Mouse (Mus musculus) adipocyte (in vitro differentiated cells): Measurements from ENCODE around the gene Tmem169.
"Not testable (repeated sequence)": the region's sequence is repeated elsewhere in the genome, so short reads cannot be mapped to it uniquely, and the experiment has no call there.

Source experiments
- DNase-seq: peaks from one replicate; pipeline ENCODE4 v3.0.0-alpha.2; 2016; ENCODE audit warnings: low spot score

The Tmem169 gene

DNA sequence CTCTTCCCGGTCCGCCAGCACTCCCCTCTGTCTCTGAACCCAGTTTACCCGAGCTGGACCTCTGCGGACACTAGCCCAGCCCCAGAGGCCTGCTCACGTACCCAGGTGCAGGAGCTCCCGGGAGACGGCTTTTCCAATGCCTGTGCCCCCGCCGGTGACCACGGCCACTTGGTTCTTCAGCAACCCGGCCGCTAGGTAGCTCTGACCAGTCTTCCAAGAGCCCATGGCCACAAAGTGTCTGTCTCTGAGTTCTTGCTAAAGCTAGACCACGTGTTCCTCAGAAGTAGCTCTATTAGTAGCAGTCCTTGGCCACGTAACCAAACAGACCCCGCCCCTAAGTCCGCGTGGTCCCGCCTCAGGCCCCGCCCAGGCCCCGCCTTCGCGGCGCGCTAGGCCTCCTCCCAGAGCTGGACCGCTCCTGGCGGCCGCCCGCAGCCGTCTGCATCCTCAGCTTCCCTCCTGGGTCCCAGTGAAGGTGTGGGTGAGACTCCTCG, at the start of gene Tmem169, which contains the start of gene Pecr:
Tmem169 (plus strand) TSS at position 378 of the 494 bp plus-strand sequence.
Pecr (minus strand) TSS at position 323 of the 494 bp plus-strand sequence.
- peak; percentile 92 for DNase-seq

DNA sequence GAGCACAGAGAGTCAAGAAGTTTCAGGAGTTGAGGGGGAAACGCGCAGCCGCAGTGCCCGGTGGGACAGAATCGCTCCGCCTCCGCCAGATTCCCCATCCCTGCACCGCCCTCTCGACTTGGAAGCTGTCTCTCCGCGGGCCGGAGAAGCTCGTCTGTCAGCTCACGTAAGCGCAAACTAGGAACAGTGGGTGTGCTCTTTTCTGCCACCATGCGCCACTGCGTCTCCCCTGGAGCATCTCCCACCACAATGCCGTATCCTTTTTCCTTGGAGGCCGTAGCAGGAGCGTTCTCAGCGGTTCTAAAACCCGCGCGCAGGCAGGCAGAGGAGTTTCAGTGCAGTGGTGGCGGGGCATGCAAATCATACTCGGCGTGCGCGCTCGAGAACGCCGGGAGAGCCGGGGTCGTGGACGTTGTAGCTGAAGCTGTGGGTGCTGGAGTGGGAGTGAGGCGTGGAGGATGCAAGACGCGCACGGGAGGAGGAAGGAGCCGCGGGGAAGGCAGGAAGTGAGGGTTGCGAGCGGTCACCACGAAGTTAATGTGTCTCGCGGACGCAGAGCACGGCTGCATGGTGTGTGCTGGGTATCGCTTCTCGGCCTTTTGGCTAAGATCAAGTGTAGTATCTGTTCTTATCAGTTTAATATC, 47.7 kb upstream of the Tmem169 start:
- DNase-seq: not testable (repeated sequence)

DNA sequence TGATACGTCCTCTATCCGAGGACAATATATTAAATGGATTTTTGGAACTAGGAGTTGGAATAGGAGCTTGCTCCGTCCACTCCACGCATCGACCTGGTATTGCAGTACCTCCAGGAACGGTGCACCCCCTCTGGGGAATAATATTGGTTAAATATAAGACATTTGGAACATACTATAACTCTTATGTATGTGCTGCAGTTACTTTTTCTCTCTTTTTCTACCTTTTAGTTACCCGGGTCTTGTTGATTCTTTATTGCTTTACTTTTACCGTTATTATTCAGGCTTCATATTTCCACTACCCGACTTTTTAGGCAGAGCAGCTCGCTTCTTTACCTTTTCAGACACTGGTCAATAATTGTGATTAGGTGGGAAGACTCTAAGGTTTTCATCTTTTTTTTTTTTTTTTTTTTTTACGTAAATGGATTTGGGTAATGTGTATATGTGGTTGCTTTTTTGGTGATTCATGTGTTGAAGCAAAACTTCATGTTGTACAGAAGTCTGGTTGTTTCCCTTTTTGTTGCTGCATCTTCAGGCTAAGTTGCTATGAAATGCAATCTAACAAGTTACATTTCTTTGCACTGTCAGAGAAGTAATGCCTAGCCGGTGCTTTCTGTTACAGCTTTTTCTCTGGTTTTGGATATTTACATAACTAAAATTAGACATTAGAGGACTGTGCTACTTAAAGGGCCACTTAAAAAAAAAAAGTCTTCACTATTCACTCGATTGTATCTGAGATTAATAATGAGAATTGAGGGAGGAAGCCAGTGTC, 47.0 kb upstream of the Tmem169 start:
- DNase-seq: no peak

DNA sequence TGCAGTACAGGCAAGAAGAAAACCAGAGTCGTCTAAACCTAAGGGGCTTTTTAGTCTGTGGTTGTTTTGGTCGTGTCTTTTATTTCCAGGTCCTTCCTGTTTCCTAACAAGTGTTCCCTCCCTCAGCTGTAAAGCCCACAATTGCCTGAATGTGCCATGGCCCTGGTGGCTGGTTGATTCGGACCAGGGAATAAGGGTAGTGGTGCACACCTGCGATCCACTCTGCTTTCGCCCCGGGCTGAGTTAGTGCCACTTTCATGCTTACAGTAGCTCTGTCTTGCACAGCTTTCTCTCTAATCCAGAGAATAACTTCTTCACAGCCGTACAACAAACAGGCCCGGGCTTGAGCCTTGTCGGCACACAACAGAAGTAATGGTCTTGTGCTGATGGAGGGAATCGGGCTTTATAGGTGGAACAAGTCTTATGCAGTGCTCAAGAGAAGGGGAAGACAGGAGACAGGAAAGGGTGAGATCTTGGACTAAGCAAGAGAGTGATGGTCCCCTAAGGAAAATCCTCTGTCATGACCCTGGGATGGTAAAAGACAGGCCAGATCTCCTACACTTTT, 46.1 kb upstream of the Tmem169 start:
- DNase-seq: no peak

DNA sequence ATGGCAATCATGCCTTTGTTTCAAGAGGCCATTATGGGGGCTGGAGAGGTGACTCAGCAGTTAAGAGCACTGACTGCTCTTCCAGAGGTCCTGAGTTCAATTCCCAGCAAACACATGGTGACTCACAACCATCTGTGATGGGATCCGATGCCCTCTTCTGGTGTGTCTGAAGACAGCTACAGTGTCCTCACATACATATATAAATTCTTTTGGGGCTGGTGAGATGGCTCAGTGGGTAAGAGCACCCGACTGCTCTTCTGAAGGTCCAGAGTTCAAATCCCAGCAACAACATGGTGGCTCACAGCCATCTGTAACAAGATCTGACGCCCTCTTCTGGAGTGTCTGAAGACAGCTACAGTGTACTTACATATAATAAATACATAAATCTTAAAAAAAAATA, 45.1 kb upstream of the Tmem169 start:
- not testable (repeated sequence) for DNase-seq

DNA sequence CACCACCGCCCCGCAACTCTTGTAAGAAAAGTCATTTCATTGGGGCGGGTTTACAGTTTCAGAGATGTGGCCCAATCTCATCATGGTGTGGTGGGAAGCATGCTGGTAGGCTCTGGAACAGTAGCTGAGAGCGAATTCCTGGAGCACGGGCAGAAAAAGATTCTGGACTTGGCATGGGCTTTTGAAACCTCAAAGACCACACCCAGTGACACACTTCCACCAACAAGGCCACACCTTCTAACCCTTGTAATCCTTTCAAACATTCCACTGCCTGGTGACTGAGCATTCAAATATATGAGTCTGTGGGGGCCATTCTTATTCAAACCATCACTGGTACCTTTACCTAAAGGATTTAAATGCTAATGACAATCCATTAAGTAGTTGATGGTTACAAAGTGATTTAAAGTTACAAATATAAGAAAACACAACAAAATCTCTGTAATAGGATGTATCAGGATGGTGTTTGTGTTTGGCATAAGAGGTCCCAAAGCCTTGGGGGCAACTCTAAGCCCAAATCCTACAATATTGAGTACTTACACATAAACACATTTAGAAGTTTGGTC, 41.5 kb upstream of the Tmem169 start:
- no peak for DNase-seq

DNA sequence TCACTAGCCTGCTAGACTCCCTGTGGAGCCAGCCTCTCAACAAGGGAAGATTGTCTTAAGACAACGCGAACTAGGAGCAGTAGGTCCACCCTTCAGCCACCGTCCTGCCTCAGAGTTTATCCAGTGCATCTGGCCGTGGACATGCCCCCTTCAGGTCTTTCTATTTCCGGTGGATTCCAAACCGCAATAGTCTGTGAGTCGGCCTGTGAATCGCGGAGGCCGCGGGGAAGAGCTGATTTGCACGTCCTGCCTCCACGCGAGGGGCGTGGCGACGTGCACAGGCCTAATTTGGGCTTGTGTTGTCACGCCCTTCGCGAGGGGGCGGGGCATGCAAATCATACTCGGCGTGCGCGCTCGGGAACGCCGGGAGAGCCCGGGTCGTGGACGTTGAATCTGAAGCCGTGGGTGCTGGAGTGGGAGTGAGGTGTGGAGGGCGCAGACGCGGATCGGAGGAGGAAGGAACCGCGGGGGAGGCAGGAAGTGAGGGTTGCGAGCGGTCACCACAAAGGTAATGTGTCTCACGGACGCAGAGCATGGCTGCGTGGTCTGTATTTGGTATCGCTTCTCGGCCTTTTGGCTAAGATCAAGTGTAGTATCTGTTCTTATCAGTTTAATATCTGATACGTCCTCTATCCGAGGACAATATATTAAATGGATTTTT, 40.4 kb upstream of the Tmem169 start:
- DNase-seq: peak; percentile 97

DNA sequence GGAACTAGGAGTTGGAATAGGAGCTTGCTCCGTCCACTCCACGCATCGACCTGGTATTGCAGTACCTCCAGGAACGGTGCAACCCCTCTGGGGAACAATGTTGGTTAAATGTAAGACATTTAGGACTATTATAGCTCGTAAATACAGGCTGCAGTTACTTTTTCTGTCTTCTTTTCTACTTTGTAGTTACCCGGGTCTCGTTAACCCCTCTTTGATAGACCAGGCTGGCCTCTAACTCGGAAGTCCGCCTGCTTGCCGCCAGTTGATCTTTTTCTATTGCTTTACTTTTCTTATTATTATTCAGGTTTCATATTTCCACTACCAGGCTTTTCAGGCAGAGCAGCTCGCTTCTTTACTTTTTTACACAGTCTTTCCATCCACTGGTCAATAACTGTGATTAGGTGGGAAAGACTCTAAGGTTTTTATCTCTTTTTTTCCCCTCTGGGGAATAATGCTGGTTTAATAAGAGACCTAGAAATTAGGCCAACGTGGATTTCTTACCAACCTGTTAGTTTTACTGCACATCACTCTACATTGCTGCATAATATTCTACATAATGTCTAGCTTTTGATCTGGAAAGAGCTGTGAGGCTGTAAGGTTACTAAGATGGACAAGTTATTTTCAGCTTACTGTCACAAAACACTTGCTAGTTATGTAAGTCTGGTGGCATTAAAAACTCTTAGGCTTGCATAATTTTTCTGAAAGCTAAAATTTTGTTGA, 39.7 kb upstream of the Tmem169 start:
- peak; percentile 71 for DNase-seq

DNA sequence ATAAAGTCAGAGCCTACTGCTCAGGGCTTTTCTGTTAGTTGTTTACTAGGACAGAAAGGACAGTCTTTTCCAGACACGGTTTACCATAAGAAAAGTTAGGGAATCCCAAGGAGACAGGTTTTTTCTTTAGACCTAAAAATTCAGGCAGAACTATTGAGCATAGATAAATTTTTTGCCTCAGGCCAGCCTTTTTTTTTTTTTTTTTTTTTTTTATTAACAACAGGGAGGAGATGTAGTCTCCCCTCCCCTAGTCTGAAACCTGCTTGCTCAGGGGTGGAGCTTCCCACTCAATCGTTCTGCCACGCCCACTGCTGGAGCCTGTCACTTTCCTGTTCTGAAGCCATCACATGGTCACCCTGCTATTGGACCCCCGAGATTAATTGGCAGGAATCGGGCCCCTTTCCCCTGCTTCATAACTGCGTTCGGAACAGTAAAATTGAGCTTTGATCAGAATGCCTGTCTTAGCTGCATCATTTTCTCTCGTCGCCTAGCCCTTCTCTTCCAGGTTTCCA, 35.9 kb upstream of the Tmem169 start:
- DNase-seq: not testable (repeated sequence)

DNA sequence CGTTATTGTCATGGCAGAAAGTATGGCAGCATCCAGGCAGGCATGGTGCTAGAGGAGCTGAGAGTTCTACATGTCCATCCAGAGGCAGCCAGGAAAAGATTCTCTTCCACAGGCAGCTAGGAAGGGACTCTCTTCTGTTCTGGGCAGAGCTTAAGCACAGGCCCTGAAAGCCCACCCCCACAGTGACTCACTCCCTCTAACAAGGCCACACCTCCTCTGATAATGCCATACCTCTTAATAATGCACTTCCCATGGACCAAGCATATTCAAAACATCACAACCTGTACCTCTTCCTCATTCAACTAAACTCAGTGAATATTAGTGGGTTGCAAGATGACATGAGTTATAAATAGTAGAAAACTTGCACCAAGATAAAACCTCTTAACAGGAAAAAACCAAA, 32.4 kb upstream of the Tmem169 start:
- no peak for DNase-seq

DNA sequence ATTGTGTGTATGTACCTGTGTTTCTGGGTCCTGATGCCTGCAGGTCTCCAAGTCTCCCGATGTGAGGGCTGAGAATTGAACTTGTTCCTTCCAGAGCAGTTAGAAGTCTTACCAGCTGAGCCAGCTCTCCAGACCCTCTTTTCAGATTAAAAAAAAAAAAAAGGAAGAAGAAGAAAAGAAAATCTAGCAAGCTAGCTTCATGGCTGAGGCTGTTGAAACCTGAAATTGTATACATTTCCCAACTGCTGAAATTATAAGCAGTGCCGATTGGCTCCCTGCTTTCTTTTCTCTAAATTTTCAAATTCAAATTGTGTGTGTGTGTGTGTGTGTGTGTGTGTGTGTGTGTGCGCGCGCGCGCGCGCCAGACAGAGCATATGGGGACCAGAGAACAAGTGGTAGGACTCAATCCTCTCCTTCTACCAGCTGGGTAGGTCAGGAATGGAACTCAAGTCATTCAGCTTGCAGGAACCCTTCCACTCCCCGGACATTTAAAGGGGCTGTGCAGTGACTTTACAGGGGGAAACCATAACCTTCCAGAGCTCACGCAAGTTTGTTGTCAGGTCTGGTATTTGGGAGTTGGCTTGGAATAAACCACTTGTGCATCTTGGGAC, 30.2 kb upstream of the Tmem169 start:
- no peak for DNase-seq

DNA sequence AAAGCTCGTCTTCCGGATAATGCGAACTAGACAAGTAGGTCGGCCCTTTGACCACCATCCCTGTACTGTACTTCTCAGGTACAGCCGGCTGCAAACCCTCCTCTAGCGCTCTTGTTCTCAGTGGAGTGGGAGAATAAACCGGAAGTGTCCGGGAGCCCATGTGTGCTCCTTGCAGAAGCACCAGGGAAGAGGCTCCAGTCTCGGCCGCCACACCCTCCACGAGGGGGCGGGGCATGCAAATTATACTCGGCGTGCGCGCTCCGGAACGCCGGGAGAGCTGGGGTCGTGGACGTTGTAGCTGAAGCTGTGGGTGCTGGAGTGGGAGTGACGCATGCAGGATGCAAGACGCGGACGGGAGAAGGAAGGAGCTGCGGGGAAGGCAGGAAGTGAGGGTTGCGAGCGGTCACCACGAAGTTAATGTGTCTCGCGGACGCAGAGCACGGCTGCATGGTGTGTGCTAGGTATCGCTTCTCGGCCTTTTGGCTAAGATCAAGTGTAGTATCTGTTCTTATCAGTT, 29.6 kb upstream of the Tmem169 start:
- DNase-seq: peak; percentile 87

DNA sequence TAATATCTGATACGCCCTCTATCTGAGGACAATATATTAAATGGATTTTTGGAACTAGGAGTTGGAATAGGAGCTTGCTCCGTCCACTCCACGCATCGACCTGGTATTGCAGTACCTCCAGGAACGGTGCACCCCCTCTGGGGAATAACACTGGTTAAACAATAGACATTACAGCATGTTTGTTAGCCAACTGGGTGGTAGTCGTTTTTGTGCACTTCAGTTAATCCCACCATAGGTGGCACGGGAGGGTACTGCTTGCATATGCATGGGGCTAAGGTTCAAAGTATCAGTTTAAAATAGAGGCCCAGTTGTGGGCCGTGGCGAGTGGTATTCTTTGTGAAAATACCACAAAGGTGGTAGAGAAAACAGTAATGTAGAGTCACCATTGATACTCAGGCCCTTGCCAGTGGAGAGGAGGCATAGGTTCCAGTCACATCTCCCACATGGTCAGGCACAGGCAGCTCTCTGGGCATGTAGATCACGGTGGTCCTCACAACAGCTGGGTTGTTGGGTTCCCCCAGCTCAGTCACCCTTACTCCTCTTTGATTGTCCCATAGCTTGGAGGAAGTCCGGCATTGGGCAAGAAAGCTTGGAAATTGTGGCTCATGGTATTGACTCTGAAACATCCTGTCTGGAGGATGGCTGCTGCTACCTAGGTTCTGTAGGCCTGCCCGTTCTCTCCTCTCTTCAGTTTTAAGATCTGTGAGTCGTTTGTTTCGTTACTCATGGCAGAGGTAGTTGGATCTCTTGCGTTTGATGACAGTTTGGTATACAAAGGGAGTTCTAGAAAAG, 28.9 kb upstream of the Tmem169 start:
- DNase-seq: peak; percentile 77

DNA sequence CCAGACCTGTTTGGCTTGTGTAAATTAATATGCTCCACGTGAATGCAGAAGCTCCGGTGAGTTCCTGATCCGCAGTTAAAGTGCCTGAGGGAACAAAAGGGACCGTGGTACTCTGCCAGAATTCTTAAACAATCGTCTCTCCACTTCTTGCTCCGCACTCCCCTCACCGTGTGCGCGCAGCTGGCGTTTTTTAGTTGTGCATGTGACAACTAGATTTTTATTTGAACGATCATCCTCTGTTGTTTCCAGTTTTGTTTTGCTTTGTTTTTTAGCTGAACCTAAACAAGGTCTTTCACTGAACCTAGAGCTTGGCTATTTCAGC, 28.4 kb upstream of the Tmem169 start:
- no peak for DNase-seq

DNA sequence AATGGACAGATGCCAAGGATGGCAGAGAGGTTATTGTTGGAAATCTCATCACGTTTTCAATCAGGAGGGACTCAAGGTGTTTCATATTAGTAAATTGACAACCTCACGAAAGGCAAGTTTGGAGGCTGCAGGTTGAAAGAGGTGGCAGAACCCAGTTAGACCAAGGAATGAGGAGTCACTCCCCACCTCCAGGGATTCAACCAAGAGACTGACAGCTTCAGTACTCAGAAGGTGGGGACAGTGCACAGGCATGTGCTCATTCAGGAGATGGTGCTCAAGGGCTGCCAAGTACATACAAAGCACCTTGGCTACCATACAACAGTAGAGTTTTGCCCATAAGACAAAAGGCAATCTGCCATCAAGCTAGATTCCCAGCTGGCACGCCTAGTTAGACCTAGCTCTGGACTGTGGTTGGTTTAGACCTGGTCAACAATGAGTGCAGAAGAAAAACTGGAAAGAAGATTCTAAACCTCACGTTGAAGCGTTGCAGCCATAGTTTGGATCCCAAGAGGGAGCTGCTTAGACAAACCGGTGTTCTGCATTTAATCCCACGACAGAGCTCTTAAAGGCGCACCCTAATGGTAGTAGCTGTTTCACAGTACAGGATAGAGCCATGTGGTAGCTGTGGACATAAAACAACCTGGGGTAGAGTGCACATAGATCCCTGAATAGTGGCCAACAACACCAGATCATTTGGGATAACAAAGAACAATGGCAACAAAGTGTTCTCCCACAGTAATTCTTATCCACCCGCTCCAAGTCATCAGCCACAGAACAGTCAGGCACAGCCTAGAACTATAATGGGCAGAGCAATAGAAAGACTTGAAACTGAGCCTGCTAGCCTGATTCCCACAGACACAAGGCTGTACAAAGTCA, 27.6 kb upstream of the Tmem169 start:
- peak; percentile 53 for DNase-seq

DNA sequence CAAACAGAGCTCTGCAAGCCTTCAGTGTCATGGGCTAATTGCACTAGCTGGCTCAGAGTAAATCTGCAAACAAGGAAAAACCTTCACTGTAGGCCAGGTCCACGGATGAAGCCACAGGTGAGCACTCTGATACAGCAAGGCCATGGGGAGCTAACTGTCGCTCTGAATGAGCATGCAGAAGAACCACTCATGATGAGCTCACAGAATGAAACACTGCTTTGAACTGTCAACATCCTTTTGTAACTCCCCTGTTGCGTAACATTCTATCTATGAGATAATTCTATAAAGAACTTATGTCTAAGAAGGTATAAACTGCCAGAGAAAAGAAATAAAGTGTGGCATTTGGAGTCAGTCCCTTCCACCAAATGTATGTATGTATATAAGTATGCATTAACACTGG, 21.1 kb upstream of the Tmem169 start:
- no peak for DNase-seq

DNA sequence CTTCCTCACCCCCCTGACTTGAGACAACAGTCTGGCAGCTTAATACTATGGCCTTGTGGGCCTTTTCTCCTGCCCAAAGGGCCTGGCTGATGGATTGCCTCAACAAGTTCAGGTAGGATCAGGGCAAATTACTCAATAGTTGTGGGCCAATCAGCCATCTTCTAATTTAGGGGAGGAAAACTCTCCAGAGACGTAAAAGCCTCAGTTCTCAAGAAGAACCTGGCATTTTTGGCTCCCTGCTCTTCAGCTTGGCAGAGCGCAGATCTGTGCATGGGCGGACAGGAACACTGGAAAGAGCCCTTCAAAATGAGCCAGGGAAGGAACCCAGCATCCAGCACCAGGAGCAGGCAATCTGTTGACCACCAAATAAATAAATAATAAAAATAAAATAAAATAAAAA, 6.1 kb upstream of the Tmem169 start:
- DNase-seq: no peak

DNA sequence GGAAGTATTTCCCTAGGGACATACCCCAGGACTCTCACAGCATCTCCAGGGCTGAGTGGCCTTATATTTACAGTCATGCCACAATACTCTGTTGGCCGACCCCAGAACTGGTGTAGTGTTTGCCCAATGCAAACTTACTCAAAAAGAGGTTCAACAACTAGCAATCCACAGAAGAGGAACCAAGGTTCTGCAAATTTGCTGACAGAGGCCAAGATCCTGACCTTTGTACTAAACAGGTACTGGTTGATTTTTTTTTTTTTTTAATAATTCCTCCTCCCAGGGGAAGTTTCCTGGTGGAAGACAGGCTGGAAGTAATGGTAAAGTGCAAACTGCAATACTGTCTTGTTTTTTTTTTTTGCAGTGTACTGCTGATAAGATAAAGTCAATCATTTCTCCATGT, 1.6 kb upstream of the Tmem169 start:
- no peak for DNase-seq

DNA sequence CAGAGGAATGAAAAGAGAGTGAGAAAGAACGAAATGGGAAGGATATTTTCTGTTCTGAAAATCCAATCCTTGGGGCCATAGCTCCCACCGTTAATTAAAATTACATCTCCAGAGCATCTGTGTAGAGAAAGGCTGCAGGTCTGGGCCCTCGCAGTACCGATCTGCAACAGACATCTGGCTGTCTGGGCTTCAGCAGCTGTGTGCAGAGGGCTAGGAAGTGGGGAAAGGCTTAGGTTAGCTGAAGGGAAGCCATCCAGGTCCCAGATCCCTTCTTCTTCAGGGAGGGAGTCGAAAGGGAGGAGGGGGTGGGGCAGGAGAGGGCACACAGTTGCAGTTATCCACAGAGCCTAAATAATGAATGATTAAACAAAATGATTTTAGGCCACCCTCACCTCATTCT, 370 bp downstream of the Tmem169 start:
- no peak for DNase-seq
